In genomic region chr19:26938911-26939310, GRCm38 (mm10) we compare ENCODE assay signal across 24 mouse cellular contexts. TPM values are rescaled to one million over a fixed set of nuclear protein-coding genes. Genes with fewer than 3 reads are reported as not detected.
DNase-seq lines count a peak whose midpoint lies in the region; ATAC-seq and TF ChIP-seq lines count a peak whose summit lies in the region.
"Had no signal": no experiment of that assay in that cellular context is flagged by ENCODE, and none has a peak within 500 bp of the region (broad histone marks: within the 10 kb centered on the region; RNA-seq: fewer than 3 reads in every experiment).

No protein-coding gene starts in this region.

- 62% methylated on average over 8 of the region's 8 CpGs for WGBS in kidney, postnatal 0 days
- WGBS in midbrain, embryonic 11.5 days: 85% methylated on average over 8 of the region's 8 CpGs

- H3K4me1 ChIP-seq in kidney, postnatal 0 days (replicated peaks; ENCODE audit: insufficient read depth, low read length): 0 out of 2 replicates have a peak, but pooled peaks cover 4% of the 10 kb centered on the region
- no peaks in the 10 kb centered on the region for H3K4me1 ChIP-seq in midbrain, embryonic 11.5 days (ENCODE audit: control insufficient read depth, insufficient read depth, low read length)
- H3K4me1 ChIP-seq: hindbrain, embryonic 10.5 days; intestine, embryonic 15.5 days; liver, embryonic 12.5 days; midbrain, embryonic 10.5 days had no signal

- H3K36me3 ChIP-seq in kidney, postnatal 0 days (ENCODE audit: insufficient read depth, low read length): no peaks in the 10 kb centered on the region
- no peaks in the 10 kb centered on the region for H3K36me3 ChIP-seq in midbrain, embryonic 11.5 days (ENCODE audit: control insufficient read depth, insufficient read depth, low read length)
- H3K36me3 ChIP-seq: heart, embryonic 15.5 days; hindbrain, embryonic 10.5 days; intestine, embryonic 15.5 days; liver, embryonic 12.5 days; midbrain, embryonic 10.5 days; neural tube, embryonic 15.5 days had no signal

- no peak overlapping the region for H3K4me3 ChIP-seq in kidney, postnatal 0 days (replicated peaks; ENCODE audit: low read depth, low read length)
- H3K4me3 ChIP-seq in midbrain, embryonic 11.5 days (ENCODE audit: low read depth, low read length): no peak overlapping the region
- H3K4me3 ChIP-seq: heart, embryonic 15.5 days; hindbrain, embryonic 10.5 days; intestine, embryonic 15.5 days; liver, embryonic 12.5 days; midbrain, embryonic 10.5 days; neural tube, embryonic 15.5 days had no signal

- TF ChIP-seq CTCF in kidney, postnatal 0 days (IDR thresholded peaks at IDR 0.05; ENCODE audit: low read depth): no peak

- H3K4me2 ChIP-seq in kidney, postnatal 0 days (ENCODE audit: low read length): no peak overlapping the region
- H3K4me2 ChIP-seq in midbrain, embryonic 11.5 days: no peak overlapping the region
- H3K4me2 ChIP-seq: heart, embryonic 15.5 days; intestine, embryonic 15.5 days; liver, embryonic 12.5 days; neural tube, embryonic 15.5 days had no signal

- H3K27ac ChIP-seq in kidney, postnatal 0 days: no peak overlapping the region
- no peak overlapping the region for H3K27ac ChIP-seq in midbrain, embryonic 11.5 days (ENCODE audit: low read depth, low read length)
- H3K27ac ChIP-seq: heart, embryonic 15.5 days; hindbrain, embryonic 10.5 days; intestine, embryonic 15.5 days; liver, embryonic 12.5 days; midbrain, embryonic 10.5 days; neural tube, embryonic 15.5 days had no signal

- H3K27me3 ChIP-seq in kidney, postnatal 0 days (ENCODE audit: insufficient read depth, low read length): no peaks in the 10 kb centered on the region
- no peaks in the 10 kb centered on the region for H3K27me3 ChIP-seq in midbrain, embryonic 11.5 days (ENCODE audit: control insufficient read depth, insufficient read depth, low read length)
- H3K27me3 ChIP-seq: heart, embryonic 15.5 days; intestine, embryonic 15.5 days; liver, embryonic 12.5 days; neural tube, embryonic 15.5 days had no signal

- ATAC-seq in kidney, postnatal 0 days (replicated peaks; ENCODE audit: low FRiP score, low read depth): no peak
- ATAC-seq in midbrain, embryonic 11.5 days (ENCODE audit: low FRiP score): no peak
- no peak for ATAC-seq in cerebellum, adult (ENCODE audit: insufficient number of reproducible peaks, low FRiP score, low TSS enrichment)
- ATAC-seq: intestine, embryonic 15.5 days; liver, embryonic 12.5 days had no signal

- DNase-seq in adrenal gland, adult 2 months: peak; percentile 25
- DNase-seq in adrenal gland, adult 18-20 months (ENCODE audit: low spot score in 2 of 2): no peak
- peak; percentile 62 for DNase-seq in kidney, postnatal 0 days (ENCODE audit: low spot score)
- no peak for DNase-seq in kidney, postnatal 36 days
- DNase-seq in 3134 (ENCODE audit: extremely low read depth, insufficient read length, low spot score): peak; percentile 31
- peak; percentile 22 for DNase-seq in adrenal gland, postnatal 25 days
- DNase-seq in midbrain, embryonic 11.5 days (ENCODE audit: low spot score, missing footprints): no peak
- DNase-seq: cerebellum, postnatal 14 days; heart, adult 11 months; kidney, postnatal 14 days; lung, postnatal 36 days; right cerebral cortex, postnatal 25 days had no signal

- no peaks in the 10 kb centered on the region for H3K9me3 ChIP-seq in kidney, postnatal 0 days (replicated peaks; ENCODE audit: low read length)
- H3K9me3 ChIP-seq in midbrain, embryonic 11.5 days (ENCODE audit: control insufficient read depth, low read length): no peaks in the 10 kb centered on the region
- H3K9me3 ChIP-seq: heart, embryonic 15.5 days; hindbrain, embryonic 10.5 days; intestine, embryonic 15.5 days; liver, embryonic 12.5 days; midbrain, embryonic 10.5 days; neural tube, embryonic 15.5 days had no signal

- no peak overlapping the region for H3K9ac ChIP-seq in kidney, postnatal 0 days (ENCODE audit: low read depth, low read length)
- no peak overlapping the region for H3K9ac ChIP-seq in midbrain, embryonic 11.5 days (ENCODE audit: low read length)
- H3K9ac ChIP-seq: heart, embryonic 15.5 days; intestine, embryonic 15.5 days; liver, embryonic 12.5 days; neural tube, embryonic 15.5 days had no signal

RNA-seq across cellular contexts. Expression of gene Gm815, which starts 53.2 kb away (rescaled TPM):
- not detected for total RNA-seq in adrenal gland, adult 2 months (2021)
- polyA plus RNA-seq in adrenal gland, adult 2 months (2012; rRNA removed): not detected in 2 replicates
- not detected for total RNA-seq in adrenal gland, adult 18-20 months (2021)
- 0.18 and 0.29 TPM in 2 replicates for polyA plus RNA-seq in kidney, postnatal 0 days (2015; fragmentation: Nextera tagmentation; extraction: Ambion mirVana)
- total RNA-seq in adrenal gland, postnatal 25 days (2021): not detected in 2 replicates
- not detected in 2 replicates for polyA plus RNA-seq in midbrain, embryonic 11.5 days (2014; fragmentation: Nextera tagmentation; extraction: Ambion mirVana)
- total RNA-seq: layer of hippocampus, postnatal 10 days; left cerebral cortex, postnatal 10 days had no signal
- polyA plus RNA-seq: embryonic facial prominence, embryonic 11.5 days; frontal cortex, adult 2 months; heart, embryonic 15.5 days; hindbrain, embryonic 10.5 days; intestine, embryonic 15.5 days; liver, embryonic 12.5 days; midbrain, embryonic 10.5 days; neural tube, embryonic 15.5 days; thymus, postnatal 0 days had no signal

Comparison
In these comparisons a context has a peak if more than half of its experiments do, and no peak if none do; other contexts are left out.
1. DNase-seq: peak in adrenal gland, adult 2 months (single experiment), kidney, postnatal 0 days (single experiment), 3134 (single experiment) and adrenal gland, postnatal 25 days (single experiment); none in adrenal gland, adult 18-20 months (0 of 2), kidney, postnatal 36 days (0 of 2) and midbrain, embryonic 11.5 days (single experiment).